Mouse (Mus musculus) forebrain, embryonic 10.5 days (tissue): ENCODE results near the gene Ubxn7. TPM values are rescaled to one million over a fixed set of nuclear protein-coding genes. Genes with fewer than 3 reads are reported as not detected.

Experiments
- DNase-seq: peaks from one replicate; pipeline ENCODE4 v3.0.0-alpha.2; 2017; ENCODE audit warnings: low spot score; ENCODE audit errors: extremely low spot score
- H3K27ac ChIP-seq: fragments of 300-500 bp; sonication (generic); 2 replicates; pipeline ENCODE4 v1.5.1; 2016; ENCODE audit warnings: mild to moderate bottlenecking
- H3K27me3 ChIP-seq: fragments of 300-500 bp; sonication (generic); 2 replicates; pipeline ENCODE4 v1.6.1; 2016; ENCODE audit warnings: mild to moderate bottlenecking; ENCODE audit not compliant: poor library complexity, severe bottlenecking
- H3K36me3 ChIP-seq: fragments of 300-500 bp; sonication (generic); replicated peaks from 2 replicates; pipeline ENCODE4 v1.6.1; 2016; ENCODE audit warnings: mild to moderate bottlenecking, moderate library complexity
- H3K4me1 ChIP-seq: fragments of 300-500 bp; sonication (generic); 2 replicates; pipeline ENCODE4 v1.6.1; 2016
- H3K4me3 ChIP-seq: fragments of 300-500 bp; sonication (generic); 2 replicates; pipeline ENCODE4 v1.5.1; 2016; ENCODE audit warnings: mild to moderate bottlenecking, moderate library complexity
- H3K9me3 ChIP-seq: fragments of 300-500 bp; sonication (generic); 2 replicates; pipeline ENCODE4 v1.6.1; 2016; ENCODE audit warnings: mild to moderate bottlenecking, moderate library complexity
- WGBS: fragments of 180-500 bp; shearing (Covaris S2); methylation state at CpG from one replicate; pipeline ENCODE4 v1.1.7; 2016; 5-methylcytosine and 5-hydroxymethylcytosine counted together
- polyA plus RNA-seq: library from polyadenylated mRNA; unstranded; fragments of >200 nt; fragmentation: Nextera tagmentation; extraction: Ambion mirVana; gene quantifications from 2 replicates; pipeline ENCODE4 v1.2.1, GENCODE M21; 2016

Gene Ubxn7
- polyA plus RNA-seq, 1 experiment from 2014 or later, result 25.0 TPM

DNA sequence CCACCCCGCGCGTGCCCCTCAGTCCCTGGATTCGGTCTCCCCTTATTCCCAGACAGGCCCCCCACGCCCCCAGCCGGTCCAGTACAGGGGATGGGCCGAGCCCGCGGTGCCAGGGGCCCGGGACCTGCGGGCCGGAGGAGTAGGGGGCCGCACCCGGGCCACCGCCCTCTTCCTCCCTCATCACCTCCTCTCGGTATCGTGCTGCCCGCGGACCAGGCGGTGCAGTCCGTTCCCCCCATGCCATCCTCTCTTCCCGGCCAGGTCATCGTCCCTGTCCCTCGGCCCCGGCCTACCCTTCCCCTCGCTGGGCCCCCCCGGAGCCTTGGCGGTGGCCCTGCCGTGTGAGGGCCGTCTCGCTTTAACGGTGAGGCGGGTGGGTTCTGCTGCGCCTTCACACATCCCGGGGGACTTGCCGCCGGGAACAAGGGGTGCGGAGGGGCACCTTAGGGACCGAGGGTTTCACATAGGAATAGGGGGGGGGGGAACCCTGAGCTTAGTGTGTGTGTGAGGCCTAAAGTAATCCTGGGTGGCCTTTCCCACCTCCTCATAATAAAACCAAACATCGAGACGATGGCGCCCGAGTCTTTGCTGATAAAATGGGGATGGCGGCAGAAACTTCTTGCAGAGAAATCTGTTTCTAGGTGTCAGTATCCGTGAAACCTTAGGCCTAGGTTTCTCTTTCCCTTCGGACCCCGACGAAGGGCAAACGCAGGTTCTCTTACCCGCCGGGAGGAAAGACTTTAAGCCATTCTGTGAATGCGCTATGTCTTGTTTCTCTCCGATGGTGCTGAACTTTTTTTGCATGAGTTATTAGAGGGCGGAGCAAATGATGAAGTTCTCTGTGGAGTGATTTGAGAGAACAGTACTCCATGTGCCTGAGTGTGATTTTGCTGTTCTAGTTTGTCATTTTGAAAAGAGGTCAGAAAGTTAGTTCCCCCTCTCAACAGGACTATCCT, 777 bp downstream of the Ubxn7 start:
- Histone ChIP-seq H3K9me3 (no peaks in the 10 kb centered on the region), H3K36me3 (peaks cover 10% of the 10 kb centered on the region), H3K27ac (peak overlapping the region; percentile 98), H3K4me1 (peaks cover 21% of the 10 kb centered on the region), H3K4me3 (peak overlapping the region; percentile 78), H3K27me3 (no peaks in the 10 kb centered on the region)
- peak; percentile 64 for DNase-seq
- under 1% methylated on average over 54 of the region's 54 CpGs for WGBS

DNA sequence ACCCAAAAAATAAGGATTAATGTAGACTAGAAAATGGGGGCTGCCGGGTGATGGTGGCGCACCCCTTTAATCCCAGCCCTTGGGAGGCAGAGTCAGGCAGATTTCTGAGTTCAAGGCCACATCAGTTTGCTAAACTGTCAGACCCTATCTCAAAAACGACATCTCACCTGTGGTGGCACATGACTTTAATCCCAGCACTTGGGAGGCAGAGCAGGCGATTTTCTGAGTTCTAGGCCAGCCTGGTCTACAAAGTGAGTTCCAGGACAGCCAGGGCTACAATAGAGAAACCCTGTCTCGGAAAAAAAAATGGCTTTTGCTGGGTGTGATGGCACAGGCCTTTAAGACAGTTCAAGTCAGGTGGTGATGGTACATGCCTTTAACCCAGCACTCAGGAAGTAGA, 3.1 kb downstream of the Ubxn7 start:
- Histone ChIP-seq H3K9me3 (no peaks in the 10 kb centered on the region), H3K4me1 (peaks cover 21% of the 10 kb centered on the region), H3K27ac (no peak overlapping the region), H3K36me3 (peaks cover 11% of the 10 kb centered on the region), H3K27me3 (no peaks in the 10 kb centered on the region), H3K4me3 (no peak overlapping the region)
- no peak for DNase-seq
- 95% methylated on average over 5 of the region's 5 CpGs for WGBS

DNA sequence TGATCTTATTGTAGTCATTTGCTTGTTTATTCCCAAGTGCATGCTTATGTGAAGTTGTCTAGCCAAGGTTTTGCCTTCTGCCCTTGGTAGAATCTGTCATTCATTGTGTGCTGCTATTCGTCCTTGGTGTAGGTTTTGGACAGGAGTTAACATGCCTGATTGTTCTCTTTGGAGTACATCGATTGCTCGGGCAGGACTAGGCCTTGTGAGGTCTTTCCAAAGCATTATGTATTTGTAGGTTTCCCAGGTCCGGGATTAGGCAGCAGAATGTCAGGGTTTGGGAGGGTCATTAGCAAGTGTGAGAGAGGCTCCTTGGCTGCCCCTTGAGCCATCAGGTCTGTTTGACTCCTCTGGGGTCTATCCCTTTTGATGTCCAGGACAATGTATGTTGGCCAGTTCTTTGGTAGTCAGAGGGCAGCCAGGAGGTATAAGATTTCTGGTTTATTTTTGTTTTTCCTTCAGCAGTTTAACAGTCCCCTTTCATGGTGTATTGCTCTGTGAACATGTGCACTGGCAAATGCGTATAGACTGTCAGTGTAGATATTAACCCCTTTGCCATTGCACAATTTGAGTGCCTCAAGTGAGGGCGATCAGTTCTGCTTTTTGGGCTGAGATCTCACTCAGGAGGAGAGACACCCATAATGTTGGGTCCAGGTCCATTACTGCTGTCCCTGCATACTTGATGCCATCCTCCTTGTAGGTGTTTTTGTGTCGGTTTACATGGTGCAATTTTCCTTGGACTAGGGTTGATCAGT, 4.1 kb downstream of the Ubxn7 start:
- no peaks in the 10 kb centered on the region for H3K27me3 ChIP-seq
- no peak overlapping the region for H3K4me3 ChIP-seq
- DNase-seq, result no peak
- peaks cover 15% of the 10 kb centered on the region for H3K4me1 ChIP-seq
- no peaks in the 10 kb centered on the region for H3K9me3 ChIP-seq
- H3K36me3 ChIP-seq, result peaks cover 11% of the 10 kb centered on the region
- 84% methylated on average over 7 of the region's 7 CpGs for WGBS
- H3K27ac ChIP-seq, result no peak overlapping the region

DNA sequence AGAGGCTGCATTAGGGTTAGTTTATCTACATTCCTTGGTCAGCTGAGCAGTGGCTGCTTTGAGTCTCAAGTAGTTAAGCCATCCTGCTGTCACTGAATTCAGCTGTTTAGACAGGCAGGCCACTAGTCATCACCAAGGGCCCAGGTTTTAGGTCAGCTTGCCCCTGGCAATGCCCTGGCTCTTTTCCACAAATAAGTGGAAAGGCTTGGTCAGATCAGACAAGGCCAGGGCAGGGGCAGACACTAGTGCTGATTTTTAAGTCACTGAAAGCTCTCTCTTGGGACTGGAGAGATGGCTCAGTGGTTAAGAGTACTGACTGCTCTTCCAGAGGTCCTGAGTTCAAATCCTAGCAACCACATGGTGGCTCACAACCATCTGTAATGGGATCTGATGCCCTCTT, 4.9 kb downstream of the Ubxn7 start:
- no peaks in the 10 kb centered on the region for H3K27me3 ChIP-seq
- H3K9me3 ChIP-seq, result no peaks in the 10 kb centered on the region
- peaks cover 11% of the 10 kb centered on the region for H3K36me3 ChIP-seq
- H3K4me1 ChIP-seq, result peaks cover 10% of the 10 kb centered on the region; the same call in 1 of the 2 replicates
- DNase-seq, result no peak
- H3K4me3 ChIP-seq, result no peak overlapping the region
- H3K27ac ChIP-seq, result no peak overlapping the region

DNA sequence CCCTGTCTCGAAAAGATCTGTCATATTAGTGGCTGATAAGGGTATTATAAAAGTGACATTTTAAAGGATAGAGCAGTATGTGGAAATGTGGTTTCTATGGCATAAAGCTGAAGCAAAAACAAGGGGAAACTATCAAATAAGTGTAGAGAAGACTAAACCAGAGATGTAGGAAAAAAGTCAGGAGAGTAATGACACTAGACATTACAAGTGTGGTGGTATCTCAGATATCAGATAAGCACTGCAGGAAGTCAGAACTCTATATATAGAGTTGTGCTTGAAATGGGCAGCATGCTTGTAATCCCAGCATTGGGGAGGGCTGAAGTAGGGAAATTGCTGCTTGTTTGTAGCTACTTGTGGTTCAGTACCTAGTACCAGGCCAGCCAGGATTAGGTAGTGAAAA, 8.4 kb downstream of the Ubxn7 start:
- no peak overlapping the region for H3K27ac ChIP-seq
- H3K4me3 ChIP-seq, result no peak overlapping the region
- peaks cover 6% of the 10 kb centered on the region for H3K36me3 ChIP-seq
- no peaks in the 10 kb centered on the region for H3K9me3 ChIP-seq
- H3K27me3 ChIP-seq, result no peaks in the 10 kb centered on the region
- H3K4me1 ChIP-seq, result 0 out of 2 replicates have a peak, but pooled peaks cover 5% of the 10 kb centered on the region
- no peak for DNase-seq
- 100% methylated on average over 1 of the region's 1 CpGs for WGBS

DNA sequence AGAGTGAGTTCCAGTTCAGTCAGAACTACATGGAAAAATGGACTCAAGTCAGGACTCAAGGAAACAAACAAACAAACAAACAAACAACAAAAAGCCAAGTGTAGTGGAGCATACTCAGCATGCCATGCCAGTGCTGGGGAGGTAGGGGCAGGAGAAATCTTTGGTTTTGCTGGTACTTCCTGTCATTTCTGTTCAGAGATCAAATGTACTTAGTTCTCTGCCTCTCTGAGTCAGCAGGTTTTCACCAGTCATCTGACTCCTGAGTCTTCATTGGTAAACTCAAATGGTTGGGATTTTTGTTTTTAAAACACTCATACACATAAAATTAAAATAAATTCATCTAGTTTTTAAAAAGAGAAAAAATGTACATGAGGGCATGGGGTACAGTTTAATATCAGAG, 13.5 kb downstream of the Ubxn7 start:
- no peaks in the 10 kb centered on the region for H3K27me3 ChIP-seq
- no peaks in the 10 kb centered on the region for H3K4me1 ChIP-seq
- no peak overlapping the region for H3K4me3 ChIP-seq
- H3K36me3 ChIP-seq, result 0 out of 2 replicates have a peak, but pooled peaks cover 2% of the 10 kb centered on the region
- DNase-seq, result no peak
- no peaks in the 10 kb centered on the region for H3K9me3 ChIP-seq
- no peak overlapping the region for H3K27ac ChIP-seq

DNA sequence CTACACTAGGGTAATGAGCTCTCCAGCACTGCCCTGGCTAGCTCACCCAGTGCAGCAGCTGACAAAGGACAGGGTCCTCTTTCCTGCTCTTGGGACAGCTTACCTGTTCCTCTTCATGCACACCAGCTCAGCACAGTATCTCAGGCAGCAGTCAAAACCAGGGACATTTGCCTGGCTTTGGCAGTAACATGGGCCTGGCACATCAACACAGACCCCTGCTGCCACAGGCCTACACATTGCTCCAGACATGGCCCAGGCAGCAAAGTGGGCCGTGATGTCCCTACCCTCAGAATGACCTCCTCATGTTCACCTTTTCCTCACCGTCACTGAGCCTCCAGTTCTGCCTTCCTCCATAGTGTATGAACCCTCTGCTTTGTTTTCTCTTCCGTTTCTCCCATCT, 18.7 kb downstream of the Ubxn7 start:
- Histone ChIP-seq H3K4me3 (no peak overlapping the region), H3K36me3 (peaks cover 41% of the 10 kb centered on the region), H3K9me3 (no peaks in the 10 kb centered on the region), H3K4me1 (no peaks in the 10 kb centered on the region), H3K27ac (no peak overlapping the region), H3K27me3 (no peaks in the 10 kb centered on the region)
- 93% methylated on average over 3 of the region's 3 CpGs for WGBS
- no peak for DNase-seq

DNA sequence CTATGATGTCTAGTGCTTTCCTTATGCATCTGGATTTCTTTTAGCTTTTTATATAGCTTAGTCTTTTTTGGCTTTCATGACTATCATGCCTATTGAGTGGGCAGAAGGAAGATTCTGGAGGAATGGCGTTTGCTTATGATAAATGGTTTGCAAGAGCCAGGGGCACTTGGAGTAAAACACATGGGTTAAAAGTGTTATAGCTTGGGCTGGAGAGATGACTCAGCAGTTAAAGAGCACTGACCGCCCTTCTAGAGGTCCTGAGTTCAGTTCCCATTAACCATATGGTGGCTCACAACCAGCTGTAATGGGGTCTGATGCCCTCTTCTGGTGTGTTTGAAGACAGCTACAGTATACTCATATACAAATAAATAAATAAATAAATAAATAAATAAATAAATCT, 31.5 kb downstream of the Ubxn7 start:
- H3K36me3 ChIP-seq, result peaks cover 79% of the 10 kb centered on the region
- WGBS, result 90% methylated on average over 2 of the region's 2 CpGs
- no peaks in the 10 kb centered on the region for H3K9me3 ChIP-seq
- H3K27ac ChIP-seq, result no peak overlapping the region
- H3K4me1 ChIP-seq, result no peaks in the 10 kb centered on the region
- H3K27me3 ChIP-seq, result no peaks in the 10 kb centered on the region
- DNase-seq, result no peak
- no peak overlapping the region for H3K4me3 ChIP-seq

DNA sequence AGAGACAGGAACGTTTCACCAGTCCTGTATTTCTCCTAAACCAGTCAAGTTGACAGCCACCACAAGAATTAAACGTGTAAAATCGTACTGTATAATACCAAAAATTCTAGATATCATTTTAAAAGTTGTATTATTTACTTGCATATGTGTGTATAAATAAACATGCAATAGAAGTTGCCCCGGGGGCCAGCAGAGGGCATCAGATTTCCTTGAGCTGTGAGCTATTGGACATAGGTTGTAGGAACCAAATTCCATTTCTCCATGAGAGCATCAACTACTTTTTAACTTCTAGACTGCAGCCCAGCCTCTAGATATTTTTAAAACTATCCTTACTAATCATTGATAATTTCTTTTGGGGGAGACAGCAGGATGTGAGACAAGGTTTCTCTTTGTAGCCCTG, 39.3 kb downstream of the Ubxn7 start:
- DNase-seq, result no peak
- H3K36me3 ChIP-seq, result peaks cover 92% of the 10 kb centered on the region

DNA sequence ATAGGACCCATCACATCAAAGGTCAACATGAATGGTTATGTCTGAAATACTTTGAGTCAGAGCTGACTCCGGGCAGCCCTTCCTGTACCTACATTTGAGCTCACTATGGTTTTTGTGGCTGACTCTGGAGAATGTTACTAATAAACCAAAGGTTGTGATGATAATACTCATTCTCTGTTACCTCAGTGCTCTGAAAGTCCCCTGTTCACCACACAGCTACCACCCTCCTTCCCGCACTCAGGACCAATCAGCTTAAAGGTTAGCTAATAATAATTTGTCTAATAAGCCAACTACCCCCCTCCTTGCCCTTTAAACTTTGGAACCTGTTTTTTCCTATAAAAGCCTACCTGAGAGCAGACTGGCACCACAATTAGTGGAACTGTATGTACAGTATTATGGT, 47.5 kb downstream of the Ubxn7 start:
- Histone ChIP-seq H3K4me3 (no peak overlapping the region), H3K9me3 (no peaks in the 10 kb centered on the region), H3K36me3 (peaks cover 99% of the 10 kb centered on the region), H3K27ac (no peak overlapping the region), H3K27me3 (no peaks in the 10 kb centered on the region), H3K4me1 (no peaks in the 10 kb centered on the region)
- 93% methylated on average over 2 of the region's 2 CpGs for WGBS
- no peak for DNase-seq

More for the DNA sequence above, 39.3 kb downstream of the Ubxn7 start:
- Histone ChIP-seq H3K9me3 (no peaks in the 10 kb centered on the region), H3K27me3 (no peaks in the 10 kb centered on the region), H3K27ac (no peak overlapping the region), H3K4me1 (no peaks in the 10 kb centered on the region), H3K4me3 (no peak overlapping the region)
- 91% methylated on average over 4 of the region's 4 CpGs for WGBS

DNA sequence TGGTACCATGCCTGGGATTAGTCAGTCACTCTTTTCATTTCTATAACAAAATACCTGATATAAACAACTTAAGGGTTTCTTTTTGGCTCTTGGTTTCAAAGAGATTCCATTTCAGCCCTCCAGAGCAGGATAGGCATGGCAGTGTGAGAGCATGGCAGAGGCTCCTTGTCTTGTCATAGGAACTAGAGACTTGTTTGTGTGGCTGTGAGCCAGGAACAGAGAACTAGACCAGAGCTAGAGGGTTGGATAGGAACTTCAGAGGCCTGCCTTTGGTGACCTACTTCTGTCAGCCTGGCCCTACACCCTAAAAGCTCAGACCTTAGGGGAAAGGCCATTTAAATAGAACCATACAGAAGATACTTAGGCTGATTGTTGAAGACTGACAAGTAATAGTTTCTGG, 50.8 kb downstream of the Ubxn7 start:
- DNase-seq, result no peak
- H3K4me1 ChIP-seq, result no peaks in the 10 kb centered on the region
- no peak overlapping the region for H3K27ac ChIP-seq
- no peaks in the 10 kb centered on the region for H3K9me3 ChIP-seq
- H3K36me3 ChIP-seq, result peaks cover 97% of the 10 kb centered on the region
- H3K4me3 ChIP-seq, result no peak overlapping the region
- H3K27me3 ChIP-seq, result no peaks in the 10 kb centered on the region

DNA sequence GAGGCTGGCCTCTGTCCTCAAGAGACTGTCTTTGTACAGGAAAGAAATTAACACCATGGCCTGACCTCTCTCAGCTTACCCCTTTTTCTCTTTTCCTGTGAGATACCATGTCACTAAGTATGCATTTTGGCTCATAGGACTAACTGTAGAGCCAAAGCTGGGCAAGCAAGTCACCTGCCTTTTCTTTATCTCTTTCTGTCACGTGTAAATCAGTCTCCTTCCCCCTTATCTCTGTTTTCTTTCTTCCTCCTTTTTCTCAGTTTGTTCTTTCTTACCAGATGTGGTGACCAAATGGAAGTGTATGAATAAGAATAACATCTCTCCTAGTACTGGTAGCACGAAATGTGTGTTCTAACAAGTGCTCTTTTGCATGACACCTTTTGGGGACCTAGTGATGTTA, 52.8 kb downstream of the Ubxn7 start:
- DNase-seq, result no peak
- WGBS, result 92% methylated on average over 2 of the region's 2 CpGs
- no peaks in the 10 kb centered on the region for H3K27me3 ChIP-seq
- H3K9me3 ChIP-seq, result no peaks in the 10 kb centered on the region
- peaks cover 92% of the 10 kb centered on the region for H3K36me3 ChIP-seq
- H3K27ac ChIP-seq, result no peak overlapping the region
- no peaks in the 10 kb centered on the region for H3K4me1 ChIP-seq
- H3K4me3 ChIP-seq, result no peak overlapping the region

DNA sequence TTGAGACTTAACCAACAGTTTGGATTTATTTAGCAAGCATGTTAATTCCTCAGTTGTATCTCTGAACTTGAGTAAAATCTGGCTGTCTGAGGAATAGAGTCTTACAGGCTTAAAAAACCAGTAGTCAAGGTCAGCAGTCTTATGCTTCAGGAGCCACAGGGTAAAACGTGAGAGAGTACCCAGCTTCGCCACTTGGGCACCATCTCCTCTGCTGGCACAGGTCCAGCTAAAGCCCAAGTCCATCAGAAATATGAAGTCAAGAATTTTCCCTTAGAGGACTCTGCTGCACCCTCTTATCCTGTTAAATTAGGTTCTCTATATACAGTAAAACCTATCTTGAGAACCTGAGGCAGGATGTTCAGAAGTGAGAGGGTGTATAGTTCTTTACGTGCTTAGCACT, 54.8 kb downstream of the Ubxn7 start:
- Histone ChIP-seq H3K4me3 (no peak overlapping the region), H3K36me3 (peaks cover 92% of the 10 kb centered on the region), H3K27me3 (no peaks in the 10 kb centered on the region), H3K4me1 (no peaks in the 10 kb centered on the region), H3K9me3 (no peaks in the 10 kb centered on the region), H3K27ac (no peak overlapping the region)
- no peak for DNase-seq
- WGBS, result 91% methylated on average over 3 of the region's 3 CpGs
